Mouse (Mus musculus) ovary, postnatal 36 days (tissue): ENCODE measurements around the gene Hexa.

ENCODE experiments used
- DNase-seq: peaks from one replicate; pipeline ENCODE4 v3.0.0; 2022; ENCODE audit warnings: low spot score, mixed read lengths

Hexa gene

DNA sequence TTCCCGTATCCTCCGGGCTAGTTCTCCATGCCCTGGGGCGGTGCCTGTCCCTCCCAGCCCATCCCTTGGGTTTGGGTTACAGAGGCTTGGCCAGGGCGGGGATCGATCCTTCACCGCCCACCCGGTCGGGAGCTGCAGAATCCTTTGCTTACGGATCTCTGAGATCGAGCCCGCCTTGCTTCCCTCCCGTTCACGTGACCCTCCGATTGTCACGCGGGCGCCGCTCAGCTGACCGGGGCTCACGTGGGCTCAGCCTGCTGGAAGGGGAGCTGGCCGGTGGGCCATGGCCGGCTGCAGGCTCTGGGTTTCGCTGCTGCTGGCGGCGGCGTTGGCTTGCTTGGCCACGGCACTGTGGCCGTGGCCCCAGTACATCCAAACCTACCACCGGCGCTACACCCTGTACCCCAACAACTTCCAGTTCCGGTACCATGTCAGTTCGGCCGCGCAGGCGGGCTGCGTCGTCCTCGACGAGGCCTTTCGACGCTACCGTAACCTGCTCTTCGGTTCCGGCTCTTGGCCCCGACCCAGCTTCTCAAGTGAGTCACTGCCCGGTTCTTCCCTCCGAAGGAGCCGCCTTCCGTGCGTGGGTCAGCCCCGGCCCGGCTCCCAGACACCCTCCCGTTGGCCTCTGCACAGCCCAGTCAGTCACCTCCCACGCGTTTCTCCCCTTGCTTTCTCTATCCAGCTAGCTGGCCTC, at the start of gene Hexa, which contains the start of gene Tmem202:
Gene Hexa (plus strand): TSS at position 100 of the 697 bp plus-strand sequence.
Gene Tmem202 (minus strand): TSS at position 407 of the 697 bp plus-strand sequence.
- DNase-seq = peak; percentile 80

DNA sequence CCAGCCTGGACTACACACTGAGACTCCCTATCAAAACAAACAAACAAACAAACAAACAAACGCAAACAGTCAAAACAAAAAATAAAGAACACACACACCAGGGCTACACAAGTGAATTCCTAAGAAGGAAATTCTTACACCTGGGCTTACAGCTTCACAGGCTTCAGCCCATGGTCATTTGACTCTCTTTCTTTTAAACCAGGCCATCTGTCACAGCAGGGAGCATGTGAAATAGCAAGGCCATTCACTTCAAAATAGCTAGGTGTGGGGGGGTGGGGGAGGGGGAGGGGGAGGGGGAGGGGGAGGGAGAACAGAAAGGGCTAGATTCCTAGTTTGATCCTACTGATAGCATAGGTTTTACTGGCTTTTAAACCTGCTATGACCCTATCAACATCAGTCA, 31.2 kb upstream of the Hexa start:
- no peak for DNase-seq

DNA sequence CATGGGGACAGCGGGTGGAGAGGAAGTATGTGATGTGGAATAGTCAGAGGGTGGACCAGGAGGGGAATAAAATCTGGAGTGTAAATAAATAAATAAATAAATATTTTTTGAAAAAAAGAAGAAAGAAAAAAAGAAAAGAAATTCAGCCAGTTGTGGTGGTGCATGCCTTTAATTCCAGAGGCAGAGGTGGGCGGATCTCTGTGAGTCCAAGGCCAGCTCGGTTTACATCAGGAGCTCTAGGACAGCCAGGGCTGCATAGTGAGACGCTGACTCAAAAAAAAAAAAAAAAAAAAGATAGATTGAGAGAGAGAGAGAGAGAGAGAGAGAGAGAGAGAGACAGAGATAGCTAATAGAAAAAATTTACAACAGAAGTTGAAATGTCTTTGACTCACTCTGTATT, 27.0 kb upstream of the Hexa start:
- no peak for DNase-seq

DNA sequence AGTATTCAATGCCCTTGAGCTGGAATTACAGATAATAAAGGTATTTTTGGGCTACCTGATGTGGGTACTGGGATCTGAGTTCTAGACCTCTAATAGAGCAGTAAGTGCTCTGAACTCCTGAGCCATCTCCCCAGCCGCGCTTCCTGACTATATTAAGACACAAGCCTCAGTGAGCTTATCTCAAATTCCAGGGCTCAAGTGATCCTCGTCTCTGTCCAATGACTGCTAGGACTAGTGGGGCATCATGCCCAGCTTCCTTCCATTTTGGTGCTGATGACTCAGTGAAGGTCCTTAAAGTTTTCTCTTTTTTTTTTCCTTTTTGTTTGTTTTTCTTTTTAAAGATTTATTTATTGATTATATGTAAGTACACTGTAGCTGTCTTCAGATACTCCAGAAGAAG, 24.3 kb upstream of the Hexa start:
- no peak for DNase-seq

DNA sequence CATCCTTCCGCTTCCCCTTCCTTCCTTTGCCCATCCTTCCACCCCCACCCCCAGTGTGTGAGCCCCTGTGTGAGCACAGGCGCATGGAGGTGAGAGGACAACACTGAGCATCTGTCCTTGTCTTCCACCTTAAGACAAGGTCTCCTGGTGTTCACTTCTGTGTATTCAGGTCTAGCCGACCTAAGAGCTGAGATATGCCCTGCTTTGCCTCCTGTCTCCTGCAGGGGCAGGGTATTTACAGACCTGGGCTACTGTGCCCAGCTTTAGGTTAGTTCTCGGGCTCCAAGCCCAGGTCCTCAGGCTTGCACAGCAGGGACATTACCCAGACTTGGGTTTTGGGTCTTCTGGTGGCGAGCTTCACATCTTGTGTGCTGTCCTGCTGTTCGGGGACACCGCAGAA, 22.2 kb upstream of the Hexa start:
- no peak for DNase-seq

DNA sequence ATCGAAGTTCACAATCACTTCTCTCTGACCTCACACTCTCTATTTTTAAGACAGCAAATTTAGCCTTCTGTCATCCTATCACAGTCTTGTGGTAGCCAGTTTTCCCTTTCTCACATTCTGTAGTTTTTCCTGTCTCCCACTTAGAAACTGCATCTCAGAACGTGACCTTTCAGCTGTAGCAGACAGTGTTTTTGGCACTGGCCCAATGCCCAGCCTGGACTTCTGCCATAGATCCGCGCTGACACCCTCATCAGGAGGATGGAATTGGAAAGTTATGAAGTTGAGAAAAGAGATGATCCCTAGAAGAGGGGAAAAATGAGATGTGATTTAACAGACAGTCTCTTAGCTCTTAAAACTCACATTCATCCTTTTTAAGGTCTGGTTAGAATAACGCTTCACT, 20.4 kb upstream of the Hexa start:
- DNase-seq = peak; percentile 61

DNA sequence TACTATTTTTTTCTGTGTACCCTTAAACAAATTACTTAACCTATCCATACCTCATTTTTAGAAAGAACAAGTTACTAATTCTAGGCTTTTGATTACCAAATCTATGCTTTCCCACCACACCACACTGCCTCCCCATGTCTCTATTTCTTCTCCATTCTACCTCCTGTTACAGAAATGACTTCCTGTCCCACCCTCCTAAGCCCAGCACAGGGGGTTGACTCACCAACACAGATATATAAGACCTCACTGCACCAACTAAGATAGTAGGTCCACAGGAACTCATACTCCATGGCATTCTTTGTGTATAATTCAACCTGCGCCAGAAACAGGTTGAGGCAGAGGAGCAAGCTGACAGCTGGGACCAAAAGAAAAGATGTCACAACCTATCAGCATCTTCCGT, 19.9 kb upstream of the Hexa start:
- DNase-seq = no peak

DNA sequence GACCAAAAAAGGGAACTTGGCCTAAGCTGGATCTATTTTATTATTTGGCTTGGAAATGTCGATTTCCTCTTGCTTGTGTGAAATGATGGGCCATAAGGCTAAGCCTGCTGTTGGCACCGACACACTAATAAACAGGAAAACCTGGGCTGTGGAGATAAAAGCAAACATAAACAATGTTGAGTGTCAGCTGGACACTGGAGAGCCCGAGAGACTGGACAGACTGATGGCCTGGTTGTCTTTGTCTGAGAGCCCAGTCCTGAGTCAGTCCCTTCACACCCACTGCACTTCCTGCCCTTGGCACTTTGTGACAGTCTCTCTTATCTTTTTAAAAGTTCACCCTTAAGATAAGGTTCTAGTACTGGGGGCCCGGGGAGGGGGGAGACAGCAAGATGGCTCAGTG, 16.4 kb upstream of the Hexa start:
- DNase-seq = no peak

DNA sequence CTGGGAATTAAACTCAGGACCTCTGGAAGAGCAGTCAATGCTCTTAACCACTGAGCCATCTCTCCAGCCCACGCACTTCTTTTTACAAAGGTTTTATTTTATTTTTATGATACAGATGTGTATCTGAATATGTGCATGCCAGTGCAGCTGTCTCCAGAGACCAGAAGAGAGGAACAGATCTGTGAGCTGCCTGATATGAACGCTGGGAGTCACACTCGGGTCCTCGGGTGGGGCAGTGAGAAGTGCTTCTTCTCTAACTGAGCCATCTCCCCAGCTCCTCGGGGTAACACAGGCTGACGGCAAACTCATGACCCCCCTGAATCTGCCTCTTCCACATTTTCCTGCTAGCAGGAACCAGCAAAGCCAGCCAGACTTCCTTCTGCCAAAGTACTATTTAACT, 12.6 kb upstream of the Hexa start:
- DNase-seq = no peak

DNA sequence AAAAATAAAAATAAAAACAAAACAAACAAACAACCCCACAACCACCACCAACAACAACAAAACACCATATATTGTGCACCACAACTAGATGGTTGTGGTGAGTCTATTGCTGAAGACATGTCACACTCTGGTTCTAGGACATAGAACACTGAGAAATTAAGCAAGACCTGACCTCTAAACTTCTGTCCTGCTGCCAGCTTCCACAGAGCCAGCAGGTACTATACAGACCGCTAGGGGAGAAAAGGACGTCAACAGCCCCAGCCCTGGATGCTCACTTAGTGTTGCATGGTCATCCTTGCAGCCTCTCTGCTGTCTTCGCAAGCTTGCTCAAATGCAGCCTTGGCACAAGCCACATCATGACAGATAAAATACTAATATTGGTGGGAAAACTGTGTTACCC, 11.8 kb upstream of the Hexa start:
- DNase-seq = no peak

DNA sequence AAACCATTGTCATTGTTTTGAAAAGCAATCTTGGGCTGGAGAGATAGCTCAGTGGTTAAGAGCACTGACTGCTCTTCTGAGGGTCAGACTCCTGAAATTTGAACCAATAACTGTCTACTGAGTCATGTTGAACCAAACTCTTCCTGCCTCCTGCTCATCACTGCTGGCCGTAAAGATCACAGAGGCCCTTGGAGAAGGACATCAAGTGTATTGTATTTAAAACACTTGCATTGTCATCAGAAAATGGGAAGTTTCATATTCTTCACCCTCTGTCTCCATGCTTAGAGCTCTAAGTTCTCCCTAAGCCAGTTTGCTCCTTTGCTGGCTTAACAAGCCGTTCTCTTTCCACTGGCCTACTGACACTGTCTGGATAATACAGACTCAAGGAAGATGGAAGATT, 11.1 kb upstream of the Hexa start:
- DNase-seq = no peak

DNA sequence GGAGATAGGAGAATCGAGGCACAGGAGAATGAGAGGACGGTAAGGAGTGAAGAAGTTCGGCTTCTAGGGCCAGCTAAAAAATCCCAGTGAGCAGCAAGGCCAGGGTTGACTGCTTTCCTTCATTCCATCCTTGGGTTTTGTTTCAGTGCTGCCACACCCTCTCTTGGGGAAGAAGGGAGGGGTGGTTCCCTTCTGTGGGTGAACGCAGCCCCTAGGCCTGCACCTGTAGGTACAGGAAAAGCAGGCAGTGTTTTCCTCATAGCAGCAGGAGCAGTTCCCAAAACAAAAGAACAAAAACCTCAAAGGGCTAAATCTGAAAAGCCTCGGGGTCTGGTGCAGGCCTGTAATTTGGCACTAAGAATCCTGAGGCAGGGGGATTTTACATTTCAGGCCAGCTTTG, 7.7 kb upstream of the Hexa start:
- DNase-seq = no peak

DNA sequence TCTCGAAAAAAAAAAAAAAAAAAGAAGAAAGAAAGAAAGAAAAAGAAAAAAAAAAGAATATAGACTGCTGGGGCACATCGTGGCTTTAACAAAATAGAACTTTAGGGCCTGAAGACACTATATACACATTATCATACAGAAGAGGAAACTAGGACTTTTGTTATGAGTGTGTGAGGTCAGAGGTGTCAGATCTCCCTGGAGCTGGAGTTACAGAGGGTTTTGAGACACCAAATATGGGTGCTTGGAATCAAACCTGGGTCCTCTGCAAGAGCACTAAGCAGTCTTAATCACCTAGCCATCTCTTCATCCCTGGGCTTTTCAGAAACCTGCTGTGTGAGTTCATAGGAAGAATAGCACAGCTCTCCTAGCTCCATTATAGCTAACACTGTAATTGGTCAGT, 5.9 kb upstream of the Hexa start:
- DNase-seq = no peak

DNA sequence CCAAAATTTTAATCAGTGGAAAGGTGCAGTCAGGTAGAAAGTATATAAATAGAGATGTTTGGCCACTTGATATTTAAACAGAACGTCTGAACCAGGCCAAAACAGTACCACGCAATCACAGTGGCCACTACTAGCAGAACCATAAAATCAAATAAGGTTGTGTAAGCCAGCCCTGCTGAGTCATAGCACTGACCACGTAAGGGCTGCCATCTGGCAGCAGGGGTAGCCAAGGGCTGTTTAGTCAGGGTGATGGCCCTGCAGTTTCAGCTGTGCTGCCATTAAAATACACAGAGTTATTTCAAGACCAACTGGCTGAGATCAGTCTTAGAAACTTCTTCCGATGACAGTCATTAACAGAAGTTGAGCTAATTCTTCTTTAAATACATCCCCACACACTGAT, 5.5 kb upstream of the Hexa start:
- DNase-seq = no peak

DNA sequence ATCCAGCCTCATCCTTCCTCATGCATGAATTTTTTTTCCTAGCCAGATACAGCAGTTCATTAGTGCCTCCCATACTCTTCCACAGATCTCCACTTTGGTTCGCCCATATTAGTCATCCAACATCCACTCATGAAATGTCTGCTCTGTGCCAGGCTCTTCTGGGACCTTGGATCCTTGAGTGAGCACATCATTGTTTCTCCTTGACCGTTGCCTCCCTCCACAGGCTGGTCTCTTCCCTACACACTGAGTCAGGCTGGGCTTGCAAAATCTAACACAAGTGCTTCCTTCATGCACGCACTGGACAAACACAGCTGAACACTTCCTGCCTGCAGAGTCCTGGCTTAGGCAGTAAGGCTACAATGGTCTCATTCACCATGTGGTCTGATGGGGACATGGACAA, 1.7 kb upstream of the Hexa start:
- no peak for DNase-seq

DNA sequence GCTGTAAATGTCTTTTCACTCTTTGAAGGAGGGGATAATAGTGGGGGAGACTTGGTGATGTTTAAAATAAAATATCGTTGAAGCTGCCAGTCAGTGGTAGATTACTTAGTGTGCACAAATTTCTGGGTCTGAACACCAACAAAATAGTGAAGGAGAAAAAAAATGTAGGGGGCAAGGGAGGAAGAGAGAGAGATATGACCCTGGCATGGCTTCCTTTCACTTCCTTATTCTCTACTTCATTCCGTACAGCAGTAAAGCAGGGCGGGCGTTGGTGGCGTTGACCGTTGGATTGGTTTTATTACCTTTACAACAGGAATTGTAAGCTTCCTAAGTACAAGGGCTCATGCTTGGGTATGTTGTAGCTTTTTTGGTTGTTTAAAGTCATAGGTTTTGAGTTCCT, 2.3 kb downstream of the Hexa start:
- no peak for DNase-seq

DNA sequence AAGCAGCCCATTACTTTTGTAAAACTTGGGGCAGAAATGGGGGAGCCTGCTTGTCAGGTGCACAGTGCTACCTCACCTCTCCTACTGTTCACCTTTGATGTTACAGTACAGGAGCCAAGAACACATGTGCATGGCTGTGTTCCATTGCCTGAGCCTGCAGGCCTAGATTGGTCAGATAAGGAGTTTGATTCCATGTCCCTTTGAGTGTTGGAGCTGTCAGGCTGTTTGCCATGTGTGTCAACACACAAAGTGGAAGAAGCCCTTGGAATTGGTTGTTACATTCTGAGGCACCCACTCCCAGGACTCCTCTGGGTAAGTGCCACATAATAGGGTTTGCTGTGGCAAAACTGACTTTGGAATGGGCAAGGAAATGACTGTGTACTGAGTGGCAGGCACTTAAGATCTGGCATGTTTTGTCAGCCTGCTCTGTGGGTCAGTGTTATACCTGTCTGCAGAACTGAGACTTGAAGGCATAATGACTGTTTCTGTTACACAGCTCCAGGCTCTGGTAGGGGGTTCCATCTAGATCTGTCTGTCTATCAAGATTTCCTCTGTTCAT, 3.5 kb downstream of the Hexa start:
- no peak for DNase-seq

DNA sequence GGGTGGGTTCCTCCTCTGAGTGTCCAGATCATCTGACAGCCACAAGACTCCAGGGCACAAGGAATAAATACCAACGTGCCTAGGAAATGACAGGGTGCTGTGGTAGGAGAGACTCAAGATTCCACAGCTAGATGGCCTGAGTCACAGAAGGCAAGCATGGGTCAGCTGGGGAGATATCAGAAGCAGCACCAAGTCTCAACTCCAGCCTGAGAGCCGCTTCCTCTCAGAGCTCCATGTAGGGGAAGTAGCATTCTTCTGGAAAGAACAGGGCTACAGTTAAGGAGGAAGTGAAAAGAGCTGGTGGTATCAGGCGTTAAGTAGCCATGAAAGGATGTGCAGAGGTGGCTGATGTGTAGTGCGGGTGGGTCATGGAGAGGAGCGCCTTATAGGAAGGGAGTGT, 5.4 kb downstream of the Hexa start:
- no peak for DNase-seq

DNA sequence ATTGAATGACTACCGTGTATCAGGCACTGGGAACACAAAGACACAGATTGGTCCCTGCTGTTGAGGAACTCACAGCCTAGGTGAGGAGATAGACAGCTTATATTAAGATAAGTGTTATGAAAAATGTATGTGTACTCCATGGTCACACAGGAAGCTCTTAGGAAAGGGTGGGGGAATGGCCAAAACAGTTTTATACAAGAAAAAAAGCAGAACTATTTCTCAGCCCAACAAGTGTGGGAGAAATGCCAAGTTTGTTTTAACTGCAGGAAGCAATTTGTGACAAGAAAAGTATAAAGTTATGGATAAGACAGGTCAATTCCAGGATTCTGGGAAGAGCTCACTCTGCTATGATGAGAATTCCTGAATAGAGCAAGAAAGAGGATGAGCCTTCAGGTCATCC, 8.5 kb downstream of the Hexa start:
- no peak for DNase-seq

DNA sequence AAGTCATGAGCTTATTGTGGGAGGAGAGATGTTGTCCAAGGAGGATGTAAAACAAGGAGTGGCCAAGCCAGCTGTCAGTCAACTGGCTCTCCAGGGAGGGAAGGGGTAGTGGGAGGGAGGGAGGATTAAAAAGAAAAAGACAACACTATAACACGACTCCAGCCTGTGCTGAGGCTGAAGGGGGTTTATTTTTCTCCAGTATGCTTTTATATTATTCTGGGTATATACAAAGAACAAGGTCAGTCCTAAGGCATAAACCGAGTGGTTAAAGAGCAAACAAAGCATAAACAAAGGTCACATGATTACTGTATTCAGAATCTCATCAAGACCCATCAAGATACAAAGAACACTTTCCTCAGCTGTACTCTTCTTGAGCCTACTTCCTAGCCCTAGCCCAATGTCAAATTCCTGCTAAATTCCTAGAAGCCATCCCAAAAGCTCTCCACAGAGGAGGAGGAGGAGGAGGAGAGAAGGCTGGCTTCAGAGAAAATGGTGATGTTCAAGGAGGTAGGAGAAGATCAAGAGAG, 9.7 kb downstream of the Hexa start:
- DNase-seq = no peak

DNA sequence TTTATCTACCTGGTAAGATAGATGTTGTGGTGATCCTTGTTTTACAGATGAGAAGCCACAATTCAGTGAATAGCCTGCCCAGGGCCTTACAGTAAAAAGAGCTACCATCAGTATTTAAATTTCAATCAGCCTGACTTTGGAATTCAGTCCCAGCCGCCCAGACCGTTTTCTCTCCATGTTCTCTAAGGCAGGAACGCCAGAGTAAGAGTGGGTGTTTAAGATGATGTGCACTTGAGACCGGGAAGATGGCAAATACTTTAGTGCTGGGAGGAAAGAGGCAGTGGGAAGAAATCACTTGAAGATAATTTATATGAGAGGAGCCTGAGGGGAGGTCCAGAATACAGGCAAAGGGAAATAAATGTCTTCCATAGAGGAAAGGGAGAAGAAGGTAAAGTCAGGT, 10.7 kb downstream of the Hexa start:
- DNase-seq = no peak

DNA sequence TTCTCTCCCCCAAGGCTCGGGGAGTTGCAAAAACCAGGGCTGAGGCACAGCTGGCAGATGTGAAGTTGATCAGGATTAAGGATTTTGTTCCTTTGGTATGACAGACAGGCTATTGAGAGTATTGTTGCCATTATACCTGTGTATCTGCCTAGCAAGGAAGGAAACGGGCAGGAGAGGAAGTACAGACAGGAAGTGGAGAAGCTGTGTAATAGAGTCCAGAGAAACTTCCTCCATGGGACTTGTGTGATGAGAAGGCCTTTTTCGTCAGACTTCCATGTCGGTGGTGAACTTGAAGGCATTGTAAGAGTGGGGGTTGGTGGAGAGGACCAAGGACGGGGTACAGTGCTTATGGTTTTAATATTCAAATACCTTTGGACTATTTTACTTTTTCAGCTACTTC, 11.7 kb downstream of the Hexa start:
- no peak for DNase-seq

DNA sequence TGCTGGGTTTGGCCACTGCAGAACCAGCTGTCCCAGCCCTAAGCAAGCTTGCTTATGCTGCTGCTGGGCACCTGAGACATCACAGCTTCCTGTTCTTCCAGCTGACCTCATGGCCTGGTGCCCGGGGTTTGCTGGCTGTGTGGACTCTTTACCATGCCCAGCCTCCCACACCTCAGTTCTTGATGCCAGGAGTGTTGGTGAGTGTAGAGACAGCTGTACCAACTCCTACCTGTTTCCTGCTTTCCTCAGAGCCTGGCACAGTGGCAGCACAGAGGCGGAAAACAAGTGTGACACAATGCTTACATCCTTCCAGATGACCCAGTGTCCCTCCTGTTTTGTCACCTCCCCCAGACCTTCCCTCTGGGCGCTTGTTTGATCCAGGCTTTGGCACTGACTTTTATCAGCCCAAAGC, 12.3 kb downstream of the Hexa start:
- DNase-seq = peak; percentile 48

DNA sequence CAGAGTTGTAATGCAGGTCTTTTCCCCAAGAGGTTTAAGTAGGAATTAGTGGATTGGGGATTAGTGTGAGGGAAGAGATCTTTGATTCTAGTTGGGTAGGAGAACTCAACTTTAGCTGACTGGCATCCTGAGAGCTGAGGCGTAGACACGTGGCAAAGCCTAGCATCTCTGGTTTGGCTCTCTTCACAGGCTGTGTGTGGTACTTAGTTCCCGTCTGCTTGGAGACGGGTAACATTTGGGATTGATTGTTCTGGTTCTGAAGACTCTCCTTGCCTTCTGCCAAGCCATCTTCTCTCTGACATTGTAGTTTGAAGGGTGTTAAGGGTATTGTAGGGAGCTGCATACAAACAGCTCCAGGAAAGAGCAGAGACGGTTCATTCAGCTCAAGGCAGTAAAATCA, 13.3 kb downstream of the Hexa start:
- no peak for DNase-seq
